Mouse (Mus musculus) neural tube, embryonic 11.5 days (tissue): ENCODE measurements around the gene Gm11213. TPM values are rescaled to one million over a fixed set of nuclear protein-coding genes. Genes with fewer than 3 reads are reported as not detected.

Source experiments
- ATAC-seq: fragments of 200-750 bp; cut with Nextera tagmentation; 2 replicates; pipeline ENCODE4 v1.8.0; 2017; ENCODE audit warnings: moderate number of reproducible peaks, mild to moderate bottlenecking, moderate TSS enrichment, moderate library complexity; ENCODE audit not compliant: insufficient read depth, low FRiP score, low TSS enrichment
- DNase-seq: peaks from one replicate; pipeline ENCODE4 v3.0.0-alpha.2; 2015; ENCODE audit warnings: low spot score
- H3K27ac ChIP-seq: fragments of 300-500 bp; sonication (generic); 2 replicates; pipeline ENCODE4 v1.5.1; 2014; ENCODE audit warnings: low read depth, mild to moderate bottlenecking, low read length
- H3K27me3 ChIP-seq: fragments of 300-500 bp; sonication (generic); 2 replicates; pipeline ENCODE4 v1.6.1; 2014; ENCODE audit warnings: mild to moderate bottlenecking, low read length, mixed read lengths; ENCODE audit not compliant: control insufficient read depth, insufficient read depth
- H3K36me3 ChIP-seq: fragments of 300-500 bp; sonication (generic); 2 replicates; pipeline ENCODE4 v1.6.1; 2014; ENCODE audit warnings: mild to moderate bottlenecking, low read length, moderate library complexity, mixed read lengths; ENCODE audit not compliant: control insufficient read depth, insufficient read depth
- H3K4me1 ChIP-seq: fragments of 300-500 bp; sonication (generic); 2 replicates; pipeline ENCODE4 v1.6.1; 2014; ENCODE audit warnings: low read length, mixed read lengths; ENCODE audit not compliant: control insufficient read depth, insufficient read depth
- H3K4me2 ChIP-seq: fragments of 300-500 bp; sonication (generic); 2 replicates; pipeline ENCODE4 v1.6.1; 2014; ENCODE audit warnings: low read depth, mild to moderate bottlenecking, moderate library complexity
- H3K4me3 ChIP-seq: fragments of 300-500 bp; sonication (generic); 2 replicates; pipeline ENCODE4 v1.5.1; 2014; ENCODE audit warnings: low read depth, low read length
- H3K9ac ChIP-seq: fragments of 300-500 bp; sonication (generic); 2 replicates; pipeline ENCODE4 v1.6.1; 2014; ENCODE audit warnings: mild to moderate bottlenecking, low read length
- H3K9me3 ChIP-seq: fragments of 300-500 bp; sonication (generic); 2 replicates; pipeline ENCODE4 v1.6.1; 2016; ENCODE audit warnings: low read length; ENCODE audit not compliant: control insufficient read depth
- WGBS: fragments of 180-500 bp; shearing (Covaris S2); extraction: QIAGEN DNeasy Blood & Tissue Kit; methylation state at CpG from one replicate; pipeline ENCODE4 v1.1.7; 2014; 5-methylcytosine and 5-hydroxymethylcytosine counted together
- polyA plus RNA-seq: library from polyadenylated mRNA; unstranded; fragments of >200 nt; fragmentation: Nextera tagmentation; extraction: Ambion mirVana; gene quantifications from 2 replicates; pipeline ENCODE4 v1.2.1, GENCODE M21; 2014

Gene Gm11213
- not detected in 2 replicates for polyA plus RNA-seq

DNA sequence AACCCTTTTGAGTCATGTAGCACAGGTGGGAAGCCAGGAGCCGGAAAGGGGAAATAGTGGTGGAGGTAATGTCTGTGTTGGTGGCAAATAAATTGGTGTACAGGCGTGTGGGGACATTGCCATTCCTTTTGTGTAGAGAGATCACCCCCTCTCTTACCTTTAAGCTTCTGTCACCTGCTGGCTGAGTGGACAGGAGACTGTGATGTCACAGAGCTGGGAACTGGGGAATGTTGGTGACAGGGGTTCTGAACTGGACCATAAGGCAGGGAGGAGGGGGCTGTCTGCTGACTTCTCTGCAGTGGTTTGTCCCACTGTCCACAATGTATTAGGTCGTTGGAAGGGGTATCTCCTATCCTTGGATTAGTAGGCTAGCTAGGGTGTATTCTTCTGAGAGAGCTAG is at the start of gene Gm11213:
Gene Gm11213 (minus strand): TSS at position 317 of the 400 bp plus-strand sequence.
- Histone ChIP-seq H3K27ac (no peak within 1 kb of the TSS), H3K9me3 (no peaks in the 10 kb centered on the region), H3K9ac (no peak within 1 kb of the TSS), H3K27me3 (no peaks in the 10 kb centered on the region), H3K4me2 (no peak within 1 kb of the TSS), H3K4me3 (no peak within 1 kb of the TSS), H3K4me1 (no peaks in the 10 kb centered on the region), H3K36me3 (no peaks in the 10 kb centered on the region)
- WGBS, result 77% methylated on average over 3 of the region's 3 CpGs
- ATAC-seq (no peak), DNase-seq (no peak)

DNA sequence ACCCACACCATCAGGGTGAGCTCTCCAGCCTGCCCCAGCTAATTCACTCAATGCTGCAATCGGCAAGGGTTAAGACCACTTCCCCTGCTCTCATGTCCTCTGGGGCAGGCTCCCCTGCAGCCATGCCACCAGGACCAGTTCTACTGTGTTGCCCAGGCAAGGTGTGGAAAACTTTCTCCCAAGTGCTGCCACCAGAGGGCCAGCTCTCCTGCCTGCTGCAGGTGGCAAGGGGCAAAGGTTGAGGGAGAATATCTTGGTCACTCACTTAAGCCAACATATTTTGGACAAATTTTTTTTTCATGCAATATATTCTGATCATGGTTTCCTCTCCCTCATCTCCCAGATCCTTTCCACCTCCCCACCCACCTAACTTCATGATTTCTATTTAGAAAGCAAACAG is 49.3 kb upstream of the Gm11213 start:
- Histone ChIP-seq H3K4me3 (no peak overlapping the region), H3K27me3 (no peaks in the 10 kb centered on the region), H3K36me3 (no peaks in the 10 kb centered on the region), H3K4me2 (no peak overlapping the region), H3K9me3 (no peaks in the 10 kb centered on the region), H3K9ac (no peak overlapping the region), H3K4me1 (no peaks in the 10 kb centered on the region), H3K27ac (no peak overlapping the region)
- ATAC-seq (no peak), DNase-seq (no peak)
- 83% methylated on average over 1 of the region's 1 CpGs for WGBS

DNA sequence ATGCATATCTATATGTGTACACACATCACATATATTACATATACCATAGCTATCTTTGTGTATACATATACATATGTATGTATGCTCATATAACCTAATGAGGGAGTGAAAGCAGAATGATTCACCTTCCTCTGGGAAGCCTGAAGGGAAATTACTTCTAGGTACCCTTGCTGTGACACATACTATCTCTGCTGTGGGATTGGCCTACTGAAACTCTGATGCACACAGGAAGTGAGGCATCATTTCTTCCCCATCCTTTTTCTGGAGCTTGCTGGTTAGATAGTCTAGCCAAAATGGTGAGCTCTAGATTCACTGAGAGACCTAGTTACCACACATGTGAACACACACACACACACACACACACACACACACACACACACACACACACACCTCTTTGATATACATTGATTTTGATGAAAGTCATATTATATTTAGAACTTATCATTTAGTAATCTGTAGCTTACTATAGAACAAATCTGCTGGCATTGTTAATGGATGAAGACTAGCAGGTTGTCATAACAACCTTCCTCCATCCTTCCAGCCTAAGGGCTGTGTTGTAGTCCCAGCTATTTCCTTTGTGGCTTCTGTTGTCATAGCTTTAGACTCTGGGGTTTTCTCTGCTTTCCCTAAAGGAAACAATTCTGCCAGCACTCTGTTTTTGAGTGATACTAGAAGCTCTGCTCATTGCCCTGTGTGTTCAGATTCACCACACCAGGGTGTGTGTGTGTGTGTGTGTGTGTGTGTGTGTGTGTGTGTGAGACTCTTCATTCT is 39.1 kb upstream of the Gm11213 start:
- Histone ChIP-seq H3K4me2 (no peak overlapping the region), H3K4me1 (no peaks in the 10 kb centered on the region), H3K9ac (no peak overlapping the region), H3K4me3 (no peak overlapping the region), H3K27me3 (no peaks in the 10 kb centered on the region), H3K36me3 (no peaks in the 10 kb centered on the region), H3K27ac (no peak overlapping the region), H3K9me3 (no peaks in the 10 kb centered on the region)
- DNase-seq, result no peak
- ATAC-seq, result no peak

DNA sequence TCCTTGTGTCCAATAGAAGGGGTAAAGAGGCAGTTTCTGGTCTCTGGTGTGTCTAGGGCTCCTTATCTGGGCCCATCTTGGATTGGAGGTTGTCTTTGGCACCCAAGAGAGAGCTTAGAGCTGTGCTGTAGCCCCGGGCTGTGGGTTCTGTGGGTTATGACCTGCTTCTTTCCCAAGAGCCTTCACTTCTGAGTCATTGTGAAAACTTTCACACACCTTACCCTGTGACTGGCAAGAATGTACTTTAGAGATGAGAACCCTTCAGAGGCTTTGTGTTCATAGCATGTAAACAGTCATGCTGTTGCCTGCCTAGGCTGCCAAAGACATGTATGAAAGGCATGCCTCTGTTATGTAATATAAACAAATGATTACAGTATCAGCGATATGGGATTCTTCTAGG is 34.8 kb upstream of the Gm11213 start:
- Histone ChIP-seq H3K4me1 (no peaks in the 10 kb centered on the region), H3K27me3 (no peaks in the 10 kb centered on the region), H3K4me3 (no peak overlapping the region), H3K9ac (no peak overlapping the region), H3K4me2 (no peak overlapping the region), H3K36me3 (no peaks in the 10 kb centered on the region), H3K27ac (no peak overlapping the region), H3K9me3 (no peaks in the 10 kb centered on the region)
- DNase-seq, result no peak
- WGBS, result 92% methylated on average over 2 of the region's 2 CpGs
- no peak for ATAC-seq

DNA sequence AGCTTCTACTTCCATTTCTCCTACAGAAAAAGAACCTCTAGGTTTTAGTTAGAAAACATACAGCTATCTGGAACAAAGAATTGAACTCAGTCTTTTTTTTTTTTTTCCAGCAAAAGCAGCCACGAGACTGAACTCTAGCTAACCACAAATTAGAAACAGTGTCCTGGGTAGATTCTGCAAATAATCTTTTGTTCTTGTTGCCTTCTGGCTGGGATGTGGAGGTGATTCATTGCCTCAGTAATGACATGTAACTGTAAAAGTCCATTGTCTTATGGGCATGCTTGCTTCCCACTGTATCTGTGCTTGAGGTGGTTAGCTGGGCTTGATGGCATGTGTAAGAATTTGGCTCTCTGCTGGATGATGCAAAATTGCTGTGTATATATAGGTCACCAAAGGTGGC is 33.5 kb upstream of the Gm11213 start:
- DNase-seq (no peak), ATAC-seq (no peak)
- Histone ChIP-seq H3K9me3 (no peaks in the 10 kb centered on the region), H3K4me2 (no peak overlapping the region), H3K27me3 (no peaks in the 10 kb centered on the region), H3K27ac (no peak overlapping the region), H3K4me1 (no peaks in the 10 kb centered on the region), H3K9ac (no peak overlapping the region), H3K4me3 (no peak overlapping the region), H3K36me3 (no peaks in the 10 kb centered on the region)
- WGBS, result 45% methylated on average over 1 of the region's 1 CpGs

DNA sequence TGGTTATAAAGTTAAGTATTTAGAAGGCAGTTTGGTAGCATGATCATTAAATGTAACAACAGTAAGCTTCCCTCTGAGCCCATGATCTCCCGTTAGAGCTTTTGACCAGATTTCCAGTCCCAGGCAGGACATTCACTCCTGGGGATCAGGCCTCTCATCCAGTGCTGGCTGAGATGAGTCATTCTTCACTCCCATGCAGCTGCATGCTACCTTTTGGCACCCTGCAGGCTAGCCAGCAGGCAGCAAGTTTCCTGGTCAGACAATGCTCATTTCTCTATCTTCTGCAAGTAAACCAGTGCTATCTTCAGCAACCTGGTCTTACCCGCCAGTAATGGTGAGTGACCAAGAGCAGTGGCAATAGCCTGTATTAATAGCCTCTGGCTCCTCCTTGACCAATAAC is 28.1 kb upstream of the Gm11213 start:
- H3K4me3 ChIP-seq, result no peak overlapping the region
- 88% methylated on average over 2 of the region's 2 CpGs for WGBS
- no peaks in the 10 kb centered on the region for H3K9me3 ChIP-seq
- no peak for DNase-seq
- H3K4me1 ChIP-seq, result no peaks in the 10 kb centered on the region
- H3K27me3 ChIP-seq, result no peaks in the 10 kb centered on the region
- ATAC-seq, result no peak
- no peak overlapping the region for H3K27ac ChIP-seq
- no peaks in the 10 kb centered on the region for H3K36me3 ChIP-seq
- H3K4me2 ChIP-seq, result no peak overlapping the region
- no peak overlapping the region for H3K9ac ChIP-seq

DNA sequence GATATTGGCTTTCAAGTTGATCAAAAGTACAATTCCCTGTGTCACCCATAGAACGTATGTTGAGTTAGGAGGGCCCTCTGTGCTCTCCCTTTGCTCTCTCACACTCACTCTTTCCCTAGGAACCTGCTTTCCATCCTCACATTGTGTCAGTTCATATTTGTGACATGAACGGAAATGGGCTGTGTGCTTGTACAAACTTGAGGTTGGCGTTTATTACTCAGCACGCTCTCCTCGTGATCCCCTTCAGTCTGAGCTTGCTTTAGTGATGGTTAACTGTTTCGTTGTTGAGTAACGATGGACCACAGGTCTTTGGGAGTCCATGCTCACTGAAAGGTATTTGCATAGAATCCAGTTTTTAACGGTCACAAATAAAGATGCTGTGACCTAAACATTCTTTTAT is 22.1 kb upstream of the Gm11213 start:
- Histone ChIP-seq H3K4me1 (no peaks in the 10 kb centered on the region), H3K9ac (no peak overlapping the region), H3K9me3 (no peaks in the 10 kb centered on the region), H3K4me2 (no peak overlapping the region), H3K36me3 (no peaks in the 10 kb centered on the region), H3K27ac (no peak overlapping the region), H3K27me3 (no peaks in the 10 kb centered on the region), H3K4me3 (no peak overlapping the region)
- ATAC-seq (no peak), DNase-seq (no peak)
- WGBS, result 91% methylated on average over 8 of the region's 8 CpGs

DNA sequence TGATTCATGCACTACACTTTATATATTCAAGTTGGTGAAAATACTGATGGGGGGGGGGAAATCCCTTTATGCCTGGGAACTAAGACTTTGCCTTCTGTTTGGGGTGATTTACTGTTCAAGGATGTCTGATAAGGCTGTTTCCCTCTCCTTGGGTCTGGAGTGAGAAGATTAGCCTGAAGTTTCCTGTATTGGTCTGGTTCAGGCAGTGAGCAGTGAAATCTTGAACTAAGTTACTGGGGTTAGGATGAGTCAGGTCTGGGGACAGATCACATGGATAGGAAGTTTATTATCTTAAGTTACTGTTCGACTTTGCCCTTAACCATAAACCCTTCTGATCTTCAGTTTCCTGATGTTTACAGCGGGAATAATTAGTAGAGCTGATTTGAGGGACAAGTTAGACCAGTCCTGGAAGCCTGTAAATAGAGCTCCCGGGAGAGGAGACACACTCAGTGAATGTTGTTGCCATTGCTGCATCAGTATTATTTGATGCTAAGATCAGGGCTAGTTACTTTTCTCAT is 20.6 kb upstream of the Gm11213 start:
- H3K4me2 ChIP-seq, result no peak overlapping the region
- H3K27me3 ChIP-seq, result no peaks in the 10 kb centered on the region
- no peak overlapping the region for H3K9ac ChIP-seq
- no peak for ATAC-seq
- no peaks in the 10 kb centered on the region for H3K36me3 ChIP-seq
- H3K9me3 ChIP-seq, result no peaks in the 10 kb centered on the region
- no peak for DNase-seq
- no peaks in the 10 kb centered on the region for H3K4me1 ChIP-seq
- H3K4me3 ChIP-seq, result no peak overlapping the region
- no peak overlapping the region for H3K27ac ChIP-seq
- WGBS, result 67% methylated on average over 3 of the region's 3 CpGs

DNA sequence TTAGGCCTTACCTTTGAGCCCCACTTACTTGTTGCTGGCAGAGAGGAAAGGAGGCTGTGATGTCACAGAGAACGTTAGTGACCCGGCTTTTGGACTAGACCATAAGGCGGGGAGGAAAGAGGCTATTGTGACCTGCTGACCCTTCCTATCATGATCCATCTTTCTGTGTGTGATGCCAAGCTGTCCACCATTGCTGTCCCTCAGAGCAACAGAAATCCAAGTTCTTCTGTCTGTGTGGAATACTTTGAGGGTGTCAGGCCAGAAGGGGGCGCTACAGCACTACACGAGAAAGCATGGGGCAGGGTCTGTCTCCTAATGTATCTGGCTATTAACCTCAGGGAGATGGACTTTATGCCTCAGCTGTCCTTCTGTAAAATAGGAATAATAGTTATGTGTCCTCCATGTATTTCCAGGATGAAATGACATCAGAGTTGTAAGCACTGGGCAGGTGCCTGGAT is 17.3 kb upstream of the Gm11213 start, which contains the start of gene Tex48:
Gene Tex48 (minus strand): TSS at position 51 of the 458 bp plus-strand sequence.
- Histone ChIP-seq H3K4me2 (no peak within 1 kb of the TSS), H3K9ac (no peak within 1 kb of the TSS), H3K36me3 (no peaks in the 10 kb centered on the region), H3K27ac (no peak within 1 kb of the TSS), H3K27me3 (no peaks in the 10 kb centered on the region), H3K9me3 (no peaks in the 10 kb centered on the region), H3K4me3 (no peak within 1 kb of the TSS), H3K4me1 (no peaks in the 10 kb centered on the region)
- ATAC-seq, result no peak
- 64% methylated on average over 5 of the region's 5 CpGs for WGBS
- DNase-seq, result peak; percentile 54
